ENCODE assay signal across 19 mouse cellular contexts in the genomic region with DNA sequence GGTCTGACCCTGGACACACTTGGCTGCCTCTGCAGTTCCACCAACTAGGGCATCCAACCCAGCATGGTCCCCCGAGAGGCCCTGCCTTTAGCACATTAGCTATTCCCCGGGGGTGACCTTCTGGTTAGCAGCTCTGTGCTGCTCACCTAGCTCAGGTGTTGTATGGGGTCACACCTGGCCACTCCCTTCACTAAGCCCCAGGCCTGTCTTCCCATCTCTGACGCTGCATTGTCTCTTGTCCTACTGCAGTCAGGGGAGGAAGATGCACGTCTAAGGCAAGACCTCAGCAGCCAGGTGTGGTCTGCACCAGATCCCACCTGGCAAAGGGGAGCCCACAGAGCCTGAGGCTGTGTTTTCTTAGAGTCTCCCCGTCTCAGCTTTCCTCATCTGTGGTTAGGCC. TPM values are rescaled to one million over a fixed set of nuclear protein-coding genes. Genes with fewer than 3 reads are reported as not detected.
DNase-seq lines count a peak whose midpoint lies in the region; ATAC-seq and TF ChIP-seq lines count a peak whose summit lies in the region.
"Had no signal": no experiment of that assay in that cellular context is flagged by ENCODE, and none has a peak within 500 bp of the region (broad histone marks: within the 10 kb centered on the region; RNA-seq: fewer than 3 reads in every experiment).

No protein-coding gene starts in this region.

- H3K36me3 ChIP-seq in megakaryocyte, embryonic 14.5 days (replicated peaks; ENCODE audit: low read length), result peaks cover 55% of the 10 kb centered on the region
- H3K36me3 ChIP-seq in hindbrain, embryonic 13.5 days, result no peaks in the 10 kb centered on the region
- H3K36me3 ChIP-seq in midbrain, postnatal 0 days (ENCODE audit: insufficient read depth, low read length), result peaks cover 3% of the 10 kb centered on the region; the same call in 1 of the 2 replicates
- H3K36me3 ChIP-seq: heart, embryonic 12.5 days; limb, embryonic 12.5 days; liver, embryonic 13.5 days; lung, embryonic 15.5 days had no signal

- H3K4me1 ChIP-seq in megakaryocyte, embryonic 14.5 days, result peaks cover 94% of the 10 kb centered on the region
- peaks cover 40% of the 10 kb centered on the region for H3K4me1 ChIP-seq in hindbrain, embryonic 13.5 days (replicated peaks)
- H3K4me1 ChIP-seq in midbrain, postnatal 0 days (ENCODE audit: insufficient read depth, low read length), result peaks cover 13% of the 10 kb centered on the region

- 76% methylated on average over 5 of the region's 5 CpGs for WGBS in hindbrain, embryonic 13.5 days
- 52% methylated on average over 5 of the region's 5 CpGs for WGBS in midbrain, postnatal 0 days

- peak overlapping the region; percentile 95 for H3K4me3 ChIP-seq in megakaryocyte, embryonic 14.5 days (replicated peaks)
- H3K4me3 ChIP-seq in hindbrain, embryonic 13.5 days, result peak overlapping the region; percentile 77
- peak overlapping the region; percentile 80 for H3K4me3 ChIP-seq in midbrain, postnatal 0 days (ENCODE audit: low read depth, low read length)
- H3K4me3 ChIP-seq: erythroblast, embryonic 14.5 days; heart, embryonic 12.5 days; liver, embryonic 13.5 days; lung, embryonic 15.5 days; myocyte had no signal

- peak overlapping the region; percentile 73 for H3K4me2 ChIP-seq in hindbrain, embryonic 13.5 days
- peak overlapping the region; percentile 82 for H3K4me2 ChIP-seq in midbrain, postnatal 0 days (ENCODE audit: low read depth, low read length, poor library complexity, severe bottlenecking)
- H3K4me2 ChIP-seq: heart, embryonic 12.5 days; liver, embryonic 13.5 days; lung, embryonic 15.5 days had no signal

- H3K9me3 ChIP-seq in megakaryocyte, embryonic 14.5 days, result no peaks in the 10 kb centered on the region
- H3K9me3 ChIP-seq in hindbrain, embryonic 13.5 days, result no peaks in the 10 kb centered on the region
- H3K9me3 ChIP-seq in midbrain, postnatal 0 days (ENCODE audit: low read length), result no peaks in the 10 kb centered on the region
- H3K9me3 ChIP-seq: heart, embryonic 12.5 days; limb, embryonic 12.5 days; liver, embryonic 13.5 days; lung, embryonic 15.5 days had no signal

- no peak for ATAC-seq in megakaryocyte, adult 5-6 weeks (ENCODE audit: poor library complexity, severe bottlenecking)
- no peak for ATAC-seq in hindbrain, embryonic 13.5 days (ENCODE audit: low FRiP score)
- ATAC-seq in midbrain, postnatal 0 days (ENCODE audit: low FRiP score), result no peak
- ATAC-seq: intestine, embryonic 16.5 days had no signal

- H3K27ac ChIP-seq in hindbrain, embryonic 13.5 days, result no peak overlapping the region
- no peak overlapping the region for H3K27ac ChIP-seq in midbrain, postnatal 0 days (ENCODE audit: low read depth, low read length)
- H3K27ac ChIP-seq: kidney, postnatal 0 days; limb, embryonic 12.5 days; liver, embryonic 13.5 days; lung, embryonic 15.5 days; macrophage had no signal

- peak; percentile 41 for DNase-seq in cerebellum, adult 8-10 months
- DNase-seq in cerebellum, adult 9-10 months, result no peak
- no peak for DNase-seq in midbrain, postnatal 0 days (ENCODE audit: low spot score)
- DNase-seq in spleen, postnatal 4 days (ENCODE audit: low spot score in 2 of 2), result no peak
- DNase-seq in frontal cortex, postnatal 10 days (ENCODE audit: low spot score in 2 of 2), result no peak
- DNase-seq: adrenal gland, adult 8-10 months; liver, embryonic 13.5 days; spleen, adult 18-20 months had no signal

- peaks cover 29% of the 10 kb centered on the region for H3K27me3 ChIP-seq in megakaryocyte, embryonic 14.5 days (replicated peaks)
- peaks cover 49% of the 10 kb centered on the region for H3K27me3 ChIP-seq in hindbrain, embryonic 13.5 days
- no peaks in the 10 kb centered on the region for H3K27me3 ChIP-seq in midbrain, postnatal 0 days (ENCODE audit: insufficient read depth, low read length)

- no peak for TF ChIP-seq CTCF in midbrain, postnatal 0 days (IDR thresholded peaks at IDR 0.05)

- H3K9ac ChIP-seq in hindbrain, embryonic 13.5 days, result peak overlapping the region; percentile 91
- peak overlapping the region; percentile 84 for H3K9ac ChIP-seq in midbrain, postnatal 0 days (replicated peaks; ENCODE audit: low read length, poor library complexity, severe bottlenecking)
- H3K9ac ChIP-seq: heart, embryonic 12.5 days; limb, embryonic 12.5 days; liver, embryonic 13.5 days; lung, embryonic 15.5 days had no signal

RNA-seq across cellular contexts. Expression of gene Rtn4r, which starts 2.0 kb away (rescaled TPM):
- polyA plus RNA-seq in megakaryocyte, embryonic 14.5 days (2012; ENCODE audit: insufficient read depth, low replicate concordance), result 56.5 and 164 TPM in 2 replicates
- 0.36 and 0.85 TPM in 2 replicates for total RNA-seq in megakaryocyte, adult 5-6 weeks (2015)
- total RNA-seq in megakaryocyte, adult 5-6 weeks (2017), result 0.26 TPM in 1 of 2 replicates, not detected in the other
- polyA plus RNA-seq in hindbrain, embryonic 13.5 days (2015; fragmentation: Nextera tagmentation; extraction: Ambion mirVana), result 14.0 TPM in 2 replicates
- 39.6 and 71.7 TPM in 2 replicates for total RNA-seq in midbrain, postnatal 0 days (2014; rRNA removed)
- 32.3 and 36.2 TPM in 2 replicates for polyA plus RNA-seq in midbrain, postnatal 0 days (2015; fragmentation: Nextera tagmentation; extraction: Ambion mirVana)
- polyA plus RNA-seq: macrophage had no signal

RNA-seq across cellular contexts. Expression of gene Prodh, which starts 39.4 kb away (rescaled TPM):
- 45.8 and 90.5 TPM in 2 replicates for polyA plus RNA-seq in megakaryocyte, embryonic 14.5 days (2012; ENCODE audit: insufficient read depth, low replicate concordance)
- total RNA-seq in megakaryocyte, adult 5-6 weeks (2015), result 1.3 and 2.2 TPM in 2 replicates
- total RNA-seq in megakaryocyte, adult 5-6 weeks (2017), result 5.7 and 9.8 TPM in 2 replicates
- 4.8 TPM in 2 replicates for polyA plus RNA-seq in hindbrain, embryonic 13.5 days (2015; fragmentation: Nextera tagmentation; extraction: Ambion mirVana)
- 11.1 and 14.8 TPM in 2 replicates for total RNA-seq in midbrain, postnatal 0 days (2014; rRNA removed)
- polyA plus RNA-seq in midbrain, postnatal 0 days (2015; fragmentation: Nextera tagmentation; extraction: Ambion mirVana), result 5.4 and 6.8 TPM in 2 replicates
